Mouse (Mus musculus) liver, embryonic 16.5 days (tissue): ENCODE measurements around the gene Kcnb1. TPM values are rescaled to one million over a fixed set of nuclear protein-coding genes. Genes with fewer than 3 reads are reported as not detected.

Source experiments
- ATAC-seq: fragments of 200-750 bp; cut with Nextera tagmentation; 2 replicates; pipeline ENCODE4 v1.8.0; 2017; ENCODE audit warnings: low read depth, mild to moderate bottlenecking, moderate number of reproducible peaks, moderate library complexity
- H3K27ac ChIP-seq: fragments of 300-500 bp; sonication (generic); 2 replicates; pipeline ENCODE4 v1.5.1; 2014; ENCODE audit warnings: mild to moderate bottlenecking, low read length
- H3K27me3 ChIP-seq: fragments of 300-500 bp; sonication (generic); 2 replicates; pipeline ENCODE4 v1.6.1; 2014; ENCODE audit warnings: low read depth, low read length, mixed read lengths; ENCODE audit not compliant: control insufficient read depth, insufficient read depth
- H3K36me3 ChIP-seq: fragments of 300-500 bp; sonication (generic); 2 replicates; pipeline ENCODE4 v1.6.1; 2014; ENCODE audit warnings: mild to moderate bottlenecking; ENCODE audit not compliant: control insufficient read depth, insufficient read depth
- H3K4me1 ChIP-seq: fragments of 300-500 bp; sonication (generic); 2 replicates; pipeline ENCODE4 v1.6.1; 2014; ENCODE audit warnings: low read depth, low read length, mixed read lengths; ENCODE audit not compliant: control insufficient read depth
- H3K4me2 ChIP-seq: fragments of 300-500 bp; sonication (generic); 2 replicates; pipeline ENCODE4 v1.6.1; 2014; ENCODE audit warnings: low read depth, low read length, mixed read lengths
- H3K4me3 ChIP-seq: fragments of 300-500 bp; sonication (generic); 2 replicates; pipeline ENCODE4 v1.5.1; 2014; ENCODE audit warnings: low read depth, mild to moderate bottlenecking, low read length
- H3K9ac ChIP-seq: fragments of 300-500 bp; sonication (generic); 2 replicates; pipeline ENCODE4 v1.6.1; 2014; ENCODE audit warnings: low read depth, low read length
- H3K9me3 ChIP-seq: fragments of 300-500 bp; sonication (generic); replicated peaks from 2 replicates; pipeline ENCODE4 v1.6.1; 2016; ENCODE audit warnings: low read length; ENCODE audit not compliant: control insufficient read depth
- WGBS: fragments of 180-500 bp; shearing (Covaris S2); extraction: QIAGEN DNeasy Blood & Tissue Kit; methylation state at CpG from one replicate; pipeline ENCODE4 v1.1.7; 2014; ENCODE audit not compliant: insufficient replicate concordance; 5-methylcytosine and 5-hydroxymethylcytosine counted together
- polyA plus RNA-seq: library from polyadenylated mRNA; unstranded; fragments of >200 nt; fragmentation: Nextera tagmentation; extraction: Ambion mirVana; gene quantifications from 2 replicates; pipeline ENCODE4 v1.2.1, GENCODE M21; 2015

Gene Kcnb1
- polyA plus RNA-seq, 1 experiment from 2014 or later: 0.14 TPM

- no peaks in the 10 kb centered on the region; the same call in 1 of the 2 replicates for H3K27me3 ChIP-seq
- H3K9me3 ChIP-seq: no peaks in the 10 kb centered on the region
- no peak overlapping the region for H3K27ac ChIP-seq
- no peak overlapping the region for H3K4me3 ChIP-seq
- WGBS: 63% methylated on average over 12 of the region's 12 CpGs
- no peak for ATAC-seq
- H3K9ac ChIP-seq: no peak overlapping the region
- H3K36me3 ChIP-seq: no peaks in the 10 kb centered on the region
- H3K4me1 ChIP-seq: no peaks in the 10 kb centered on the region
- no peak overlapping the region for H3K4me2 ChIP-seq
These were observed 69.6 kb downstream of the Kcnb1 start for GRCm38 (mm10) chr2:167120186-167120830.

GRCm38 (mm10) chr2:167118046-167118445, 71.9 kb downstream of the Kcnb1 start:
- H3K4me2 ChIP-seq: no peak overlapping the region
- no peaks in the 10 kb centered on the region for H3K9me3 ChIP-seq
- 54% methylated on average over 10 of the region's 10 CpGs for whole genome bisulfite sequencing
- no peaks in the 10 kb centered on the region; the same call in 1 of the 2 replicates for H3K27me3 ChIP-seq
- H3K4me1 ChIP-seq: no peaks in the 10 kb centered on the region
- no peak overlapping the region for H3K9ac ChIP-seq
- no peaks in the 10 kb centered on the region for H3K36me3 ChIP-seq
- H3K27ac ChIP-seq: no peak overlapping the region
- ATAC-seq: no peak
- no peak overlapping the region for H3K4me3 ChIP-seq

- Histone ChIP-seq H3K9ac (no peak overlapping the region), H3K4me3 (no peak overlapping the region), H3K27me3 (no peaks in the 10 kb centered on the region), H3K9me3 (no peaks in the 10 kb centered on the region), H3K27ac (no peak overlapping the region), H3K4me2 (no peak overlapping the region), H3K36me3 (no peaks in the 10 kb centered on the region), H3K4me1 (no peaks in the 10 kb centered on the region)
- no peak for ATAC-seq
- WGBS: 42% methylated on average over 6 of the region's 6 CpGs
These were observed 77.2 kb downstream of the Kcnb1 start for GRCm38 (mm10) chr2:167112737-167113136.

- 51% methylated on average over 7 of the region's 7 CpGs for WGBS
- H3K27ac ChIP-seq: no peak overlapping the region
- no peak overlapping the region for H3K9ac ChIP-seq
- no peaks in the 10 kb centered on the region for H3K4me1 ChIP-seq
- no peaks in the 10 kb centered on the region for H3K9me3 ChIP-seq
- no peaks in the 10 kb centered on the region for H3K27me3 ChIP-seq
- no peak overlapping the region for H3K4me2 ChIP-seq
- H3K36me3 ChIP-seq: no peaks in the 10 kb centered on the region
- no peak overlapping the region for H3K4me3 ChIP-seq
- no peak for ATAC-seq
These were observed 77.7 kb downstream of the Kcnb1 start for GRCm38 (mm10) chr2:167112259-167112658.

GRCm38 (mm10) chr2:167109506-167109905, 80.4 kb downstream of the Kcnb1 start:
- H3K27ac ChIP-seq: no peak overlapping the region
- WGBS: 66% methylated on average over 8 of the region's 8 CpGs
- no peak overlapping the region for H3K4me3 ChIP-seq
- H3K9me3 ChIP-seq: no peaks in the 10 kb centered on the region
- H3K9ac ChIP-seq: no peak overlapping the region
- no peak for ATAC-seq
- no peaks in the 10 kb centered on the region for H3K36me3 ChIP-seq
- H3K4me2 ChIP-seq: no peak overlapping the region
- H3K27me3 ChIP-seq: no peaks in the 10 kb centered on the region
- H3K4me1 ChIP-seq: no peaks in the 10 kb centered on the region

- H3K36me3 ChIP-seq: no peaks in the 10 kb centered on the region
- no peaks in the 10 kb centered on the region for H3K4me1 ChIP-seq
- H3K9ac ChIP-seq: no peak overlapping the region
- no peak overlapping the region for H3K4me2 ChIP-seq
- WGBS: 67% methylated on average over 7 of the region's 7 CpGs
- no peak for ATAC-seq
- H3K9me3 ChIP-seq: no peaks in the 10 kb centered on the region
- H3K4me3 ChIP-seq: no peak overlapping the region
- H3K27ac ChIP-seq: no peak overlapping the region
- H3K27me3 ChIP-seq: no peaks in the 10 kb centered on the region
These were observed 86.4 kb downstream of the Kcnb1 start for GRCm38 (mm10) chr2:167103546-167103945.

- peak; percentile 50; the same call in 1 of the 2 replicates for ATAC-seq
- 30% methylated on average over 17 of the region's 17 CpGs for WGBS
- Histone ChIP-seq H3K9ac (no peak overlapping the region), H3K4me2 (peak overlapping the region; percentile 54), H3K4me1 (no peaks in the 10 kb centered on the region), H3K27ac (no peak overlapping the region), H3K36me3 (no peaks in the 10 kb centered on the region), H3K4me3 (peak overlapping the region; percentile 32), H3K27me3 (no peaks in the 10 kb centered on the region), H3K9me3 (no peaks in the 10 kb centered on the region)
These were observed 88.1 kb downstream of the Kcnb1 start for GRCm38 (mm10) chr2:167101743-167102441.

- Histone ChIP-seq H3K4me2 (no peak overlapping the region), H3K27me3 (no peaks in the 10 kb centered on the region), H3K9ac (no peak overlapping the region), H3K4me3 (no peak overlapping the region), H3K4me1 (no peaks in the 10 kb centered on the region), H3K36me3 (no peaks in the 10 kb centered on the region), H3K9me3 (no peaks in the 10 kb centered on the region), H3K27ac (no peak overlapping the region)
- 56% methylated on average over 4 of the region's 4 CpGs for WGBS
- no peak for ATAC-seq
These were observed 95.3 kb downstream of the Kcnb1 start for GRCm38 (mm10) chr2:167094688-167095087.

- 22% methylated on average over 13 of the region's 13 CpGs for whole genome bisulfite sequencing
These were observed 96.6 kb downstream of the Kcnb1 start for GRCm38 (mm10) chr2:167093171-167093900.

More at GRCm38 (mm10) chr2:167093171-167093900, 96.6 kb downstream of the Kcnb1 start:
- no peaks in the 10 kb centered on the region for H3K9me3 ChIP-seq
- no peaks in the 10 kb centered on the region for H3K27me3 ChIP-seq
- no peak for ATAC-seq
- H3K4me2 ChIP-seq: no peak overlapping the region
- no peak overlapping the region for H3K4me3 ChIP-seq
- no peaks in the 10 kb centered on the region for H3K4me1 ChIP-seq
- no peaks in the 10 kb centered on the region for H3K36me3 ChIP-seq
- no peak overlapping the region for H3K27ac ChIP-seq
- no peak overlapping the region for H3K9ac ChIP-seq
